Mouse (Mus musculus) kidney, adult 2 months (tissue): ENCODE results near the gene Nav1.

ENCODE experiments used
- CTCF ChIP-seq: fragments of 200-500 bp; conservative IDR thresholded peaks from 2 replicates; pipeline ENCODE4 v1.5.1; 2011; ENCODE audit warnings: low read depth, mild to moderate bottlenecking, control low read depth, low read length, moderate library complexity, mixed read lengths; ENCODE audit not compliant: insufficient read depth, insufficient read length
- POLR2A ChIP-seq: fragments of 200-500 bp; IDR thresholded peaks from one replicate; pipeline ENCODE4 v1.6.1; 2011; ENCODE audit warnings: low read depth, low read length, control low read depth

DNA sequence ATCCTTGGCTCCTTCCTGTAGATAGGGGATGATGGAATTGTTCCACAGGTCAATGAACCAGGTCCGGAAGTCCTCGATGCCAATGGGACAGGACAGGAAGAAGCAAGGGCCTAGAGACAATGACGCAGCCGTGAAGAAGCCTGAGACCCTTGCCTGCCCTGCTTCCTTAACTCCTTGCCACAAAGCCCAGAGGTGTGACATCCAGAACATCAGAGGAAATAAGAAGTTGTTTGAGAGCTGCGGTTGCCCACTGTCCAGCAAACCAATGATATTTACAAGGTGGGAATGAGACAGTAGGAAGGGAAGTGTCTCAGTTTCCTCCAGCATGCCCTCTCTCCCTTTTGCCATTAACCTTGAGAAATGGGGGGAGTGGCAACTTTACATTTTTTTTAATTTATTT is 158.2 kb downstream of the Nav1 start:
- TF ChIP-seq POLR2A (no peak), CTCF (no peak)
